Mouse (Mus musculus) cortical plate, adult 2 months (tissue): ENCODE measurements around the gene Snx3.

Source experiments
- CTCF ChIP-seq: fragments of 200-500 bp; IDR thresholded peaks from 2 replicates; pipeline ENCODE4 v1.5.1; 2011; ENCODE audit warnings: mild to moderate bottlenecking, control low read depth, low read length; ENCODE audit not compliant: insufficient read depth; ENCODE audit errors: extremely low read depth
- POLR2A ChIP-seq: fragments of 200-500 bp; IDR thresholded peaks from 2 replicates; pipeline ENCODE4 v1.6.1; 2011; ENCODE audit warnings: mild to moderate bottlenecking, low read length, control low read depth; ENCODE audit not compliant: insufficient read depth; ENCODE audit errors: extremely low read depth

- TF ChIP-seq CTCF (no peak), POLR2A (no peak)
Observed at GRCm38 (mm10) chr10:42572971-42573370, 71.1 kb downstream of the Snx3 start.
